Mouse (Mus musculus) cerebellum, adult (tissue): ENCODE measurements around the gene Rep15.
A peak's percentile ranks its signal among the peaks of the same experiment; 100 is the strongest.

Experiments
- ATAC-seq: cut with Nextera tagmentation; 2 replicates; pipeline ENCODE4 v1.9.2; 2017; ENCODE audit warnings: mild to moderate bottlenecking, moderate library complexity, mixed read lengths; ENCODE audit not compliant: insufficient number of reproducible peaks, low FRiP score, low TSS enrichment

The Rep15 gene

GRCm38 (mm10) chr6:147032303-147032925 lies at the start of gene Rep15:
Rep15 (plus strand) TSS chr6:147032584.
- ATAC-seq: peak; percentile 57

GRCm38 (mm10) chr6:146984569-146984968 lies 47.8 kb upstream of the Rep15 start:
- no peak for ATAC-seq

- no peak for ATAC-seq
These were observed 38.1 kb upstream of the Rep15 start for GRCm38 (mm10) chr6:146994236-146994635.

GRCm38 (mm10) chr6:146995391-146995790 lies 37.0 kb upstream of the Rep15 start:
- ATAC-seq: no peak

- no peak for ATAC-seq
These were observed 36.5 kb upstream of the Rep15 start for GRCm38 (mm10) chr6:146995878-146996277.

GRCm38 (mm10) chr6:146997006-146997405 lies 35.4 kb upstream of the Rep15 start:
- no peak for ATAC-seq

- no peak for ATAC-seq
These were observed 33.7 kb upstream of the Rep15 start for GRCm38 (mm10) chr6:146998710-146999109.

GRCm38 (mm10) chr6:146999302-146999701 lies 33.1 kb upstream of the Rep15 start:
- no peak for ATAC-seq

- no peak for ATAC-seq
These were observed 32.6 kb upstream of the Rep15 start for GRCm38 (mm10) chr6:146999755-147000154.

GRCm38 (mm10) chr6:147008148-147008547 lies 24.2 kb upstream of the Rep15 start:
- no peak for ATAC-seq

- no peak for ATAC-seq
These were observed 22.0 kb upstream of the Rep15 start for GRCm38 (mm10) chr6:147010358-147010757.

- ATAC-seq: no peak
These were observed 21.4 kb upstream of the Rep15 start for GRCm38 (mm10) chr6:147010811-147011520.

- ATAC-seq: no peak
These were observed 20.8 kb upstream of the Rep15 start for GRCm38 (mm10) chr6:147011555-147011954.

GRCm38 (mm10) chr6:147011977-147012376 lies 20.4 kb upstream of the Rep15 start:
- no peak for ATAC-seq

GRCm38 (mm10) chr6:147013546-147013945 lies 18.8 kb upstream of the Rep15 start:
- no peak for ATAC-seq

GRCm38 (mm10) chr6:147017906-147018305 lies 14.5 kb upstream of the Rep15 start:
- ATAC-seq: no peak

- ATAC-seq: no peak
These were observed 14.0 kb upstream of the Rep15 start for GRCm38 (mm10) chr6:147018364-147018763.

- ATAC-seq: no peak
These were observed 11.2 kb upstream of the Rep15 start for GRCm38 (mm10) chr6:147021181-147021580.

GRCm38 (mm10) chr6:147022375-147023132 lies 9.8 kb upstream of the Rep15 start:
- ATAC-seq: no peak

GRCm38 (mm10) chr6:147023133-147023395 lies 9.3 kb upstream of the Rep15 start:
- no peak for ATAC-seq

- ATAC-seq: no peak
These were observed 8.8 kb upstream of the Rep15 start for GRCm38 (mm10) chr6:147023568-147023967.

GRCm38 (mm10) chr6:147024761-147025160 lies 7.6 kb upstream of the Rep15 start:
- ATAC-seq: no peak
